Mouse (Mus musculus) forebrain, embryonic 15.5 days (tissue): ENCODE data around the gene Ndufs8. TPM values are rescaled to one million over a fixed set of nuclear protein-coding genes. Genes with fewer than 3 reads are reported as not detected.
A peak's percentile ranks its signal among the peaks of the same experiment; 100 is the strongest.

ENCODE experiments used
- ATAC-seq: fragments of 200-750 bp; cut with Nextera tagmentation; replicated peaks from 2 replicates; pipeline ENCODE4 v1.8.0; 2017; ENCODE audit warnings: mild to moderate bottlenecking, moderate TSS enrichment, moderate library complexity
- H3K27ac ChIP-seq: fragments of 300-500 bp; sonication (generic); replicated peaks from 2 replicates; pipeline ENCODE4 v1.5.1; 2015; ENCODE audit warnings: mild to moderate bottlenecking, inconsistent platforms
- H3K27me3 ChIP-seq: fragments of 300-500 bp; sonication (generic); 2 replicates; pipeline ENCODE4 v1.6.1; 2015; ENCODE audit warnings: inconsistent platforms
- H3K36me3 ChIP-seq: fragments of 300-500 bp; sonication (generic); 2 replicates; pipeline ENCODE4 v1.6.1; 2015; ENCODE audit warnings: mild to moderate bottlenecking, inconsistent platforms
- H3K4me1 ChIP-seq: fragments of 300-500 bp; sonication (generic); 2 replicates; pipeline ENCODE4 v1.6.1; 2015; ENCODE audit warnings: inconsistent platforms
- H3K4me2 ChIP-seq: fragments of 300-500 bp; sonication (generic); replicated peaks from 2 replicates; pipeline ENCODE4 v1.6.1; 2015; ENCODE audit warnings: mild to moderate bottlenecking, inconsistent platforms
- H3K4me3 ChIP-seq: fragments of 300-500 bp; sonication (generic); 2 replicates; pipeline ENCODE4 v1.5.1; 2015; ENCODE audit warnings: mild to moderate bottlenecking, inconsistent platforms
- H3K9ac ChIP-seq: fragments of 300-500 bp; sonication (generic); replicated peaks from 2 replicates; pipeline ENCODE4 v1.6.1; 2015; ENCODE audit warnings: mild to moderate bottlenecking, inconsistent platforms
- H3K9me3 ChIP-seq: fragments of 300-500 bp; sonication (generic); 2 replicates; pipeline ENCODE4 v1.6.1; 2016; ENCODE audit warnings: inconsistent platforms
- WGBS: fragments of 180-500 bp; shearing (Covaris S2); methylation state at CpG from one replicate; pipeline ENCODE4 v1.1.7; 2015; ENCODE audit warnings: mixed read lengths; 5-methylcytosine and 5-hydroxymethylcytosine counted together
- polyA plus RNA-seq: library from polyadenylated mRNA; unstranded; fragments of >200 nt; fragmentation: Nextera tagmentation; extraction: Ambion mirVana; gene quantifications from 2 replicates; pipeline ENCODE4 v1.2.1, GENCODE M21; 2015

The Ndufs8 gene
- polyA plus RNA-seq, 1 experiment from 2014 or later, result 195 TPM

DNA sequence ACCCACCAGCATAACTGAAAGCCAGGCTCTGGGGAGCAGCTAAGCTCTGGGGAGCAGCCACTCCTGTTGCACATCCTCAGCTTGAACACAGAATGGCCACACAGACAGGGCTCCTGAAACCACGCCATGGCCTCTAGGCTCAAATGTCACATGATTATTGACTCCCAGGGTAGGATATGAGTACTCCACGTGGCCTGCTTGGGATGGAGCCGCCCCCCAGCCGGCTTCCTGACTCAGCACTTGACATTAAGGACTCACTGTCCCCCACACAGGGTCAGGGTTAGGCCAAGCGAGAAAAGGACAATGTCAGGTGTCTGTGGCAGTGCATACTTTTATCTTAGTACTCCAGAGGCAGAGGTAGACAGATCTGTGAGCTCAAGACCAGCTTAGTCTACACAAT, 2.4 kb downstream of the Ndufs8 start:
- ATAC-seq, result no peak
- Histone ChIP-seq H3K27me3 (no peaks in the 10 kb centered on the region), H3K4me3 (no peak overlapping the region), H3K9ac (no peak overlapping the region), H3K4me2 (no peak overlapping the region), H3K27ac (no peak overlapping the region), H3K4me1 (peaks cover 31% of the 10 kb centered on the region), H3K36me3 (peaks cover 14% of the 10 kb centered on the region), H3K9me3 (no peaks in the 10 kb centered on the region)
- 83% methylated on average over 5 of the region's 5 CpGs for WGBS

DNA sequence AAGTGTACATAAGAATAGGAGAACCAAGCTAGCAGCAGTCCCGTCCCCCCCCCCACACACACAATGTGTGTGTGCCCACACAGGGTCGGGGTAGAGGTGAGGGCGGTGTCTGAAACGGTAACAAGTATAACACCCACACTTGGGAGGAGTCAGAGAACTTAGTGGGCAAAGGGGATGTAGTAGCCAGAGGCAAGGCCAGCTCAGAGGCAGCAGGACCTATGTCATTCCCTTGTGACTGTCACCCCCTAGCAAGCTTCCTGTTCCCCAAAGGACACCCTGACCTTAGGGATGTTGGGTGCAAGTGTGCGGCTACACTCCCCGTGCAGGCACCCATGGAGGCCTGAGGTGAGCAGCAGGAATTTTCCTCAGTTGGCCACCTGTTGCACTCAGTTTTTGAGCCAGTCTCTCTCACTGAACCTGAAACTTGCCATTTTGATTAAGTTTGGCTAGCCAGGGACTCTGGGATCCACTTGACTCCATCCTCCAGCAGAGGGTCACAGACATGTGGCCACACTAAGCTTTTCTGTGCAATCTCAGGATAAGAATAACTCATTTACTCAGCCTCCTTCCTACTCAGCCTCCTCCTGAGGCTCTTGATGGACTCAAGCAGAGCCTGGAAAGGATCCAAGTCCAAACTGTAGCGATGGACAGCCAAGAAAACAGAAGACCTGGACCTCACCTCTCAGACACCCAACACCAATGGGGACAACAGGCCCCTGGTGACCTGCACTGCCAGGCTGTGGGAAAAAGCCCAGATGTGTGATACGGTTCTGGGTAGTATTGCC, 4.5 kb downstream of the Ndufs8 start:
- H3K4me1 ChIP-seq, result peaks cover 22% of the 10 kb centered on the region
- no peaks in the 10 kb centered on the region for H3K27me3 ChIP-seq
- WGBS, result 84% methylated on average over 8 of the region's 8 CpGs
- no peak for ATAC-seq
- H3K27ac ChIP-seq, result no peak overlapping the region
- no peaks in the 10 kb centered on the region for H3K9me3 ChIP-seq
- peaks cover 14% of the 10 kb centered on the region for H3K36me3 ChIP-seq
- no peak overlapping the region for H3K4me2 ChIP-seq
- H3K9ac ChIP-seq, result no peak overlapping the region
- H3K4me3 ChIP-seq, result no peak overlapping the region

DNA sequence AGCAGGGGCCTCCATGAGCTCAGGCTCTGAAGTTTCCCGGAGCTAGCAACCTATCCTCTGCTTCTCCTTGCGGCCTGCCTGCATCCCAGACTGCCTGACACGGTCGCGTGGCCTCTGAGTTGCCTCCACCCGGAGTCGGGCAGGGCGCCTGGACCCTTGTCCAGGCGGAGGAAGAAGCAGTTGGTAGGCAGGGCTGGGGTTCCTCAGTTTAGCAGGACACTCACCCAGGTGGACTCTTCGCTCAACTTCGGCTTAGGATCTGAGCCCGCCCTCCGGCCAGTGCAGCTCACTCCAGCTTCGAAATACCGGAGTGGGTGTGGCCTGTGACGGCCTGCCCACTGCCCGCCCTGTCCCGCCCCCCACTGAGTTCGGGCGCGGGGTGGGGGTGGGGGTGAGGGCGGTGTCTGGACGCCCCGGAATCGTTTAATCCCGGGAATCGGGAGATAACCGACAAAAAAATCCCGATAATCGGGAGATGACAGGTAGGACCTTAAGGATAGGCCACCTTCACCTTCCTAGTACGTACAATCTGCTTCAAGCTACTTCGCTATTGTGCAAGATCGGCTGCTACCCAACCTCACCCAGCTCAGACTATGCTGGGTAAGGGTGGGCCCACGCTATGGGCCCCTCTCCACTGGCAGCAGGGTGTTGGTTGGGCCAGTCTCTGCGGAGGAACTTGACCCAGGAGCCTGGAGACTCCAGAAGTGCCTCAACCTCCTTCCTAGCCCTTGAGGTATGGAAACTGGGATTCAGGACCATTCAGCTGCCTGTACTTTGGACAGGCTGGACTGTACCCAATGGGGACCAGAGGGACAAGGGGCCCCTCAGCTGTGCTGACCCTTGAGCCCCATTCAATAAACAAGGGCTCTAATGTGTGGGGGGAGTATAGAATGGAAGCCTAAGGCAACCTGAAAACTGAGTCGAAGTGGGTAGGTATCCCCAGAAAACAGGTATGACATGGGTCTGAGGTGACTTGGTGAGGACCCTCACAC, 5.5 kb downstream of the Ndufs8 start, which contains the start of gene Tcirg1:
Gene Tcirg1 (minus strand): TSS at position 339 of the 992 bp plus-strand sequence.
- Histone ChIP-seq H3K4me3 (peak within 1 kb of the TSS; percentile 42), H3K27me3 (no peaks in the 10 kb centered on the region), H3K4me2 (peak within 1 kb of the TSS; percentile 65), H3K4me1 (peaks cover 19% of the 10 kb centered on the region), H3K9me3 (no peaks in the 10 kb centered on the region), H3K9ac (peak within 1 kb of the TSS; percentile 41), H3K27ac (no peak within 1 kb of the TSS), H3K36me3 (peaks cover 14% of the 10 kb centered on the region)
- peak; percentile 67 for ATAC-seq
- WGBS, result 4% methylated on average over 36 of the region's 36 CpGs

GRCm38 (mm10) chr19:3906326-3906725, 6.2 kb downstream of the Ndufs8 start:
- Histone ChIP-seq H3K4me1 (peaks cover 12% of the 10 kb centered on the region), H3K4me2 (peak overlapping the region; percentile 65), H3K27ac (no peak overlapping the region), H3K9me3 (no peaks in the 10 kb centered on the region), H3K36me3 (peaks cover 14% of the 10 kb centered on the region), H3K27me3 (no peaks in the 10 kb centered on the region), H3K4me3 (peak overlapping the region; percentile 42), H3K9ac (peak overlapping the region; percentile 41; the same call in 1 of the 2 replicates)
- no peak for ATAC-seq
- WGBS, result 46% methylated on average over 10 of the region's 10 CpGs

GRCm38 (mm10) chr19:3905261-3905969, 7.2 kb downstream of the Ndufs8 start:
- no peak overlapping the region for H3K27ac ChIP-seq
- H3K36me3 ChIP-seq, result peaks cover 14% of the 10 kb centered on the region
- H3K4me3 ChIP-seq, result no peak overlapping the region
- ATAC-seq, result no peak
- no peak overlapping the region for H3K4me2 ChIP-seq
- WGBS, result 61% methylated on average over 6 of the region's 6 CpGs
- H3K4me1 ChIP-seq, result peaks cover 12% of the 10 kb centered on the region
- H3K27me3 ChIP-seq, result no peaks in the 10 kb centered on the region
- H3K9me3 ChIP-seq, result no peaks in the 10 kb centered on the region
- H3K9ac ChIP-seq, result no peak overlapping the region

DNA sequence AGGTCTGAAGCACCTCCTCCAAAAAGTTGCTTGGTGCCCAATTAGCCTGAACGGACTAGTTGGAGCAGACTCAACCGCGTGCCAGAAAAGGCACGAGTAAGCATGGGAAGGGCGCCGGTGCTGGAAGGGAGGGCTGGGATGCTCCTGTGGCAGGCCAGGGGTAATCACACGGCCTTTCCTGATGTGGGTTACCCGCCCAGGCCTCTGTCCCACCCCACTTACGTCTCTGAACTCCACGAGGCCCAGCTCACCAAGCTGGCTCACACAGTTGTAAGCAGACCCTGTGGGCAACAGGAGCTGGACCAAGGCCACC, 8.3 kb downstream of the Ndufs8 start:
- H3K36me3 ChIP-seq, result peaks cover 10% of the 10 kb centered on the region
- H3K27ac ChIP-seq, result no peak overlapping the region
- H3K27me3 ChIP-seq, result no peaks in the 10 kb centered on the region
- no peak overlapping the region for H3K9ac ChIP-seq
- peaks cover 12% of the 10 kb centered on the region for H3K4me1 ChIP-seq
- H3K4me3 ChIP-seq, result no peak overlapping the region
- no peaks in the 10 kb centered on the region for H3K9me3 ChIP-seq
- ATAC-seq, result no peak
- 64% methylated on average over 10 of the region's 10 CpGs for WGBS
- no peak overlapping the region for H3K4me2 ChIP-seq

GRCm38 (mm10) chr19:3903648-3904362, 8.8 kb downstream of the Ndufs8 start:
- no peak for ATAC-seq
- Histone ChIP-seq H3K4me1 (peaks cover 12% of the 10 kb centered on the region), H3K4me2 (no peak overlapping the region), H3K27ac (no peak overlapping the region), H3K36me3 (peaks cover 6% of the 10 kb centered on the region), H3K9ac (no peak overlapping the region), H3K27me3 (no peaks in the 10 kb centered on the region), H3K9me3 (no peaks in the 10 kb centered on the region), H3K4me3 (no peak overlapping the region)
- 65% methylated on average over 25 of the region's 25 CpGs for WGBS

DNA sequence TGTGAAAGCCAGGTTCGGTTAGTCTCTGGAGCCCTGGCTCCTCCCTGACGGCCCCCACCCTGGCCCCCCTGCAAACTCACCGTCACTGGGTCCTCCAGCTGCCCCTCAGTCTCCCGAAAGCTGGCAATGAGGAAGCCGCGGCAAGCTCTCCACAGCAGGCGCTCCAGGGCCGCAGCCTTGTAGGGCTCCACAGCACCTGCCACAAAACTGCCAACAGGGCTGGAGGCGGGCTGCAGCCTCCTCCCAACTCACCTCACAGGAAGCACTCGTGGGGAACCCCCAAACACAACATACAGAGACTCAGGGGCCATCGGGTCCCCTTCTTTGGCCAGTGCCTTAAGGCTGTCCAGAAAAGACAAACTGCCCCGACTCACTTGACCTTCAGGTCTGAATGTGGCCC, 9.6 kb downstream of the Ndufs8 start:
- Histone ChIP-seq H3K9me3 (no peaks in the 10 kb centered on the region), H3K9ac (no peak overlapping the region), H3K27ac (no peak overlapping the region), H3K4me3 (no peak overlapping the region), H3K27me3 (no peaks in the 10 kb centered on the region), H3K4me2 (no peak overlapping the region), H3K4me1 (peaks cover 12% of the 10 kb centered on the region), H3K36me3 (no peaks in the 10 kb centered on the region)
- no peak for ATAC-seq
- 77% methylated on average over 12 of the region's 12 CpGs for WGBS

GRCm38 (mm10) chr19:3899618-3900017, 13.0 kb downstream of the Ndufs8 start:
- no peaks in the 10 kb centered on the region for H3K9me3 ChIP-seq
- H3K27ac ChIP-seq, result no peak overlapping the region
- no peak overlapping the region for H3K4me2 ChIP-seq
- ATAC-seq, result no peak
- H3K27me3 ChIP-seq, result no peaks in the 10 kb centered on the region
- H3K9ac ChIP-seq, result no peak overlapping the region
- peaks cover 13% of the 10 kb centered on the region for H3K36me3 ChIP-seq
- H3K4me1 ChIP-seq, result no peaks in the 10 kb centered on the region
- 93% methylated on average over 4 of the region's 4 CpGs for WGBS
- no peak overlapping the region for H3K4me3 ChIP-seq

- Histone ChIP-seq H3K36me3 (peaks cover 13% of the 10 kb centered on the region), H3K4me1 (no peaks in the 10 kb centered on the region), H3K4me3 (no peak overlapping the region), H3K9me3 (no peaks in the 10 kb centered on the region), H3K27me3 (no peaks in the 10 kb centered on the region), H3K9ac (no peak overlapping the region), H3K27ac (no peak overlapping the region), H3K4me2 (no peak overlapping the region)
- WGBS, result 86% methylated on average over 7 of the region's 7 CpGs
- ATAC-seq, result no peak
Observed at GRCm38 (mm10) chr19:3898952-3899351, 13.6 kb downstream of the Ndufs8 start.

DNA sequence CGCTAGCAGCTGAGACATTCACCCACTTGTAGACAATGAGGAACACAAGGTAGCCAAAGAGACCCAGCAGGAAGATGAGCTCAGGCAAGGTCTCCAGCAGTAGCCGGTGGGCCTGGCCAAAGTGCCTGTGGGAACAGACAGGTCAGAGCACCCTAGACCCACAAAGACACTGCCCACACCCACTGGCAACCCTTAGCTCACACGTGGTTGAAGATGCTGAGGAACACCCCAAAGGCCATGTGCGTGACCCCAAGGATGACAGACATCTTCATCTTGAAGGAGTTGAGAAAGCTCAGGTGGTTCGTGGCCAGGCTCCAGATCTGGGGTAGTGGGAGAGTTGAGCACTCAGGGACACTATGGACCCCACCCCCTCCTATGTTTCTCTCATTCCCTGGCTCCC, 15.0 kb downstream of the Ndufs8 start:
- no peaks in the 10 kb centered on the region for H3K9me3 ChIP-seq
- 94% methylated on average over 5 of the region's 5 CpGs for WGBS

More for the DNA sequence above, 15.0 kb downstream of the Ndufs8 start:
- H3K4me2 ChIP-seq, result no peak overlapping the region
- no peak overlapping the region for H3K27ac ChIP-seq
- no peaks in the 10 kb centered on the region for H3K4me1 ChIP-seq
- H3K9ac ChIP-seq, result no peak overlapping the region
- H3K36me3 ChIP-seq, result peaks cover 27% of the 10 kb centered on the region
- no peaks in the 10 kb centered on the region for H3K27me3 ChIP-seq
- no peak for ATAC-seq
- H3K4me3 ChIP-seq, result no peak overlapping the region
